Mouse (Mus musculus) fibroblast of lung, adult 2 months (primary cell): ENCODE measurements at regions not wholly inside any gene's neighbourhood (a gene's known extent, or its start where the extent isn't known, plus 50 kb on each side); places are given as distances from the start of the nearest gene placed in this dataset.
"Not testable (repeated sequence)": the region's sequence is repeated elsewhere in the genome, so short reads cannot be mapped to it uniquely, and the experiment has no call there.

ENCODE experiments used
- DNase-seq: peaks from one replicate; pipeline ENCODE4 v3.0.0-alpha.2; 2011; ENCODE audit warnings: low read depth

DNA sequence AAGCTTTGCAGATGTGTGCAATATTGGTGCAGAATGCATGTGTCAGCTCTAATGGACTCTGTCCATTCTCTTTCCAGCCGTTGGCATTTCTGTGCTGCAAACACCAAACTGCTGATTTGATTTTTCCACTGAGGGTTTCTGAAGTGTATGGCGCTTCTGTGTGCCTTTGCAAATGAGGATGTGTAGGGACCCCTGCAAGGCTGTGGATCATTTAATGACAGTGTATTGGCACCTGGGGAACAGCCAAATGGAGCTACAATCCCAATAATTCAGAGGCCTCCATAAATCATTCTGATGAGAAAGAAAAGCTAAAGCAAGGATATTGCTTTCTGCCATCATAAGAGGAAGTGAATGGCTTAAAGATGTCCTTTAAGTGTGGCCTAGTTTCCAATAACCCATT is 305.9 kb upstream of the Pkdcc start:
- DNase-seq: no peak

GRCm38 (mm10) chr17:82922986-82923385 is 292.1 kb upstream of the Pkdcc start:
- DNase-seq: not testable (repeated sequence)

DNA sequence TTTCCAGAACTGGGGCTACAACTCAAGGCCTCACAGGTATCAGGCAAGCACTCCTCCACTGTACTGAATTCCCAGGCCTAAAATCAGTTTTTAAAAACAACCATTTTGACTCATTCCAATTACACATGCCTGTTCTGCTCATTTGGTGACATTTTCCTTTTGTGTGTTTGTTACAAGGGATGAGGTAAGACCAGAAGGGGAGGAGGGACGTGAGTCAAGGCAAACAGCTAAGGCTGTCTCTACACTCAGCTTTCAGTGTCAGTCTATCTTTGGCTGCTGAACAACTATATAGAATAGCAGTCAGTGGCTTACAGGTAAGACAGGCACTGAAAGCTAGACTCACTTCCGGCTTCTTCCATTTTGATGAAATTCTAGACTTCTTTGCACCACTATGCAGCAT is 289.3 kb upstream of the Pkdcc start:
- no peak for DNase-seq

- DNase-seq: no peak
Measured at GRCm38 (mm10) chr17:82927681-82928080, 287.4 kb upstream of the Pkdcc start.

DNA sequence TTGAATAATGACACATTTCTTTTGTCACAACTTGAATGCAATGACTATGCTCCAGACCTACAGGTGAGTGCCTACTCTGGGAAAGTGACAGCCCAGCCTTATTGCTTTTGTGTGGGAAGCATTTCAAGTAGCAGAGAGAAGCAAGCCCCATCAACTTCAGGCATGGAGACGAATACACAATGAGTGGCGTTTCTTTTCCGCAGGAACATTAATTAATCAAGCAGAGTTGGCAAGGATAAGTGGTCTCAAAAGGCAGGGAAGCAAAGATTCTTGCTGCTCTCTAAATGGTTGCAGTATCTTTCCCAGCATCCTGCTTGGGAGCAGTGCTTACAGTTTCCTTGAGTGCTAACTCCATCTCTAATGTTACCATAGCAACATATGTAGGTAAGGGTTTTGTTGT is 285.6 kb upstream of the Pkdcc start:
- DNase-seq: no peak

DNA sequence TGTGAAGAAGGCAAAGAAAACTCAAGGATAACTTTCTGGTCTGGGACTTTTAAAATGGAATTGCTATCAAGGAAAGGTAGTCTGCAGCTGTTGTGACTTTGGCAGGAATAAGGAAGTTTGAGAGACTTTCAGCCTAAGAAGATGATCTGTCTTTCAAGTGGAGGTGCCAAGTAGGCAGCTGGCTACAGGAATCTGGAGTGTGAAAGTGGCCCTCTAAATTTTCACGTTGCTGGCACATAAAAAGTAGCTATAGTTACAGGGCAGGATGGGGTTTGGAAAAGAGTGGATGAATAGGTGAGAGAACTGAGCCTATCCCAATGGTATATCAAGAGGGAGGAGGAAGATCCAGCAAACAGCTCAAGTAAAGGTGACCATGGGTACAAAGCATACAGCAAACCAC is 284.4 kb upstream of the Pkdcc start:
- no peak for DNase-seq

DNA sequence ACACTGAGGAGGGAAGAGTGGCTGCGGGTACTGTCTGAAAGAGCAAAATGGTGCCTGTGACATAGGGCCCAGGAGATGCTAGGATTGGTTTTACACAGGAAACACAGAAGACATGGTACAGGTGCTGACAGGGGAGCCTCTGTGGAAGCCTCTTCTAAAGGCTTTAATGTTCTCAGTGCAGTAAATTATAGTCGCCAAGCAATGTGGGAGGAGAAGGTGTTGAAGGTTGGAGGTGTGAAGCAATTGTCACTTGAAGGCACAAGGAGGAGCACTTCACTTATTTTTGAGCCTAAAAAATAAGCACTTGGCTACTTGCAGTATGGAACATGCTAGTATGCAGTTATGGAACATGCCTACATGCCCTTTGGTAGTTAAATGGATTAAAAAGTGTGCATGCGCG is 283.6 kb upstream of the Pkdcc start:
- no peak for DNase-seq

- DNase-seq: no peak
Measured at GRCm38 (mm10) chr17:82936836-82937235, 278.3 kb upstream of the Pkdcc start.

DNA sequence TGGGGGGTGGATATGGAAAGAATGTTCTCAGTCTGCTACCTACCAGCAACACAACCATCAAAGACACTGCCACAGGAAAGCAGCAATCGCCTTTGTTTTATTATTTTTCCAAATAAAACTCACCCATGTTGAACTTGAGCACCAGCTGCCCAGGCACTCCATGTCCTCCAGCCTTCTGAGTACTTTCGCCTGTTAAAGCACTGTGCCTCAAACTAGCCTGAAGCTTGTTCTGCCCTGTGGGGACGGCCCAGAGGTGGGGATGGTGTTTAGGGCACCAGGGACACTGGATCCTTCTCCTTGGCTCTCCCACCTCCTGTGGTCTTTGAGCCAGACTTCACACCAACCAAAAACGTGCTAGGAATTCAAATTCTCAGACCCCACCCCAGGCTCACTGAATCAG is 269.0 kb upstream of the Pkdcc start:
- DNase-seq: no peak

DNA sequence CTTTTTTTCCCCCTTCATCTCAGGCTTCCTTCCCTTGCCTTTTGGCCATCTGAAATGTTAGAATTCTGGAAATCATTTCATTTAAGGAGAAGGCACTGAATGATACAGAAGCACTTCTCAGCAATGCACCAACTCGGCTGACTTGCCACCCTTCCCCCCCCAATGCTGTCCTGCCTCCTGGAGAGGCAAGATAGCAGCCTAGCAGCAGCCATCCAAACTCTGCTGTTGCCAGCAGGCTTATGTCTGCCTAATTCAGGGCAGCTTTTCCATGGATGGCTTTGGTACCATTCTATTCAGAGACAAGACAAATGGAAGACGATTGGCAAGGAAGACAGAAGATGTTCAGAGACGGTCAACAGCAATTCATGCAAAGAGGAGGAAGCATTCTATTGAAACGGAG is 265.3 kb upstream of the Pkdcc start:
- DNase-seq: no peak

DNA sequence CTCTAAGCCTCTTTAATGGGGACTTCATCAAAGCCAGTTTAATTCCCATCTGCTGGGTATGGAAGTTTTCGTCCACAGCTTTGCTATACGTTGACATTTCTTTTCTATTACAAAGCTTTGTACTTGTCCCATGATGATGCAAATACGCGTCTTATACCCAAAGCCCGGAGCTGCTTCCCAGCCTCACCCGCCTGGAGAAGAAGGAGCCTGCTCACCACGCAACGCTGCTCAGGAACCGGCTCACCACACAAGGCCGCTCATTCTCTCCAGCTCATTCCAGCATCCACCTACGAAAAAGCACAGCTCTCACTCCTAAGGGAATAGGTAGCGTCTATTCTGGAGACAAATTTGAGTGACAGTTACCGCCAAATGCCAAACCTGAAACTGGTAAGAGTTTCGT is 264.8 kb upstream of the Pkdcc start:
- no peak for DNase-seq

GRCm38 (mm10) chr17:82957409-82957808 is 257.7 kb upstream of the Pkdcc start:
- peak; percentile 36 for DNase-seq

DNA sequence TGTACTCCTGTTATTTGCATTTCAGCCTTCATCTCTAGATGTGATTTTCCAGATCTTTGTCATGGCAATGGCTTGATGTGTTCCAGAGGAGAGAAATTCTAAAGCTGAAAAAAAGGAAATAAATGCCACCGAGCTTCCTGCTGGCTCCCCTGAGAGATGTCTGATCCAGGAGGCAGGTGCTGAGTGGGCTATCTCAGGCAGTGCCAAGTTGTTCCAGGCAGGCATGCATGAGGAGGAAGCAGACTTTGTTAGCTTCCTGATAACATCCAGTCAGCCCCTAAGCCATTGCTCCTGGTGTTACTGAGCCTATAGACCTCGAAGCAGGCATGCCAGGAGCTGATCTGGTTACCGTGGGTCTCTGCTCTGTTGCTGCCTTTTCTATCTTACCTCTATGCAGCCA is 251.7 kb upstream of the Pkdcc start:
- no peak for DNase-seq

DNA sequence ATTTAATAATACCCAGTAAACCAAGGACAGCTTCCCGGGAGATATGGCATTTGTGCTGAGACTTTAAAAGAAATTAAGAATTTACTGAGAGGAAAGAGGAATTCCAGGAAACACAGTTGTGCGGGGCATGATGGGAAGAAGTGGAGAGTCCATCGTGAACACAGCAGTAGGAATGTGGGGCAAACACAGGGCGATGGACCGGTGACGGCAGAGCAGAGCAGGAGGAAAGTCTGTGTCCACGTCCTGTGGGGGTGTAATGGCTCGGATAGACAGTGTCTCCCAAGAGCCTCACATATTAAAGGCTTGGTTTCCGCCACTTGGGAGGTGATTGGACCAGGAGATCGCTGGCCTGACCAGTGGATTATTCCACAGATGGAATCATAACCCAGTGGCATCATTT is 215.4 kb upstream of the Pkdcc start:
- DNase-seq: no peak

DNA sequence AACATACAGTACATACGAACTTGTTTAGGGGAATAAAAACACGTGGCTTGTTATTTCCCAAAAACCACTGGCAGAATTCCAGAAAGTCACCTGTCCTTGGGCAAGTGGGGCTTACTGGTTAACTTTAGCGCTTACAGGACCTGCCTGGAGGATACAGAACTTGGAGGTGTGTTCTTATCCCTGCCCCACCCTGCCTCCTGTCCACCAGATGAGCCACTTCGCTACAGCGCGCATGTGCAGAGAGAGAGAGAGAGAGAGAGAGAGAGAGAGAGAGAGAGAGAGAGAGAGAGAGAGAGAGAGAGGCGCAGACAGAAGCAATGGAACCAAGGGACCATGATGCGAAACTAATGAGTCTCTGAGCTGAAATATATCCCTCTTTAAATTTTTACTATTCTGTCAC is 214.7 kb upstream of the Pkdcc start:
- no peak for DNase-seq

GRCm38 (mm10) chr17:83001567-83001966 is 213.5 kb upstream of the Pkdcc start:
- no peak for DNase-seq

DNA sequence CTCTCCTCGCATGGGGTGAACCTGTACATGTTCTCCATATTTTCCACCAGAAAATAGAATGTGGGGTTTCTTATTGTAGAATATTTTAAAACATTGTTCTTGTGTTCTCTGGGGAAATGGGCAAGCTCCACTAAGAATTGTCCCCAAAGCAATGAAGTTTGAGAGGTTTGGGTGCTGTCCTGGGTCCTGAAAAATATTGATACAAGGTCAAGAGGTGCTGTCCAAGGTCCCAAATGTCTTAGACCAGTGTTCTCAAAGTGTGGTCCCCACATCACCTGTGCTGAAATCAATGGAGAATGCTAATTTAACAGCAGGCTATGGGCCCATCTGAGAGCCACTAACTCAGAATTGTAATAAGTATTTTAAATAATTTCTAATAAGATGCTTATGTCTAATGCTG is 204.2 kb upstream of the Pkdcc start:
- DNase-seq: no peak

DNA sequence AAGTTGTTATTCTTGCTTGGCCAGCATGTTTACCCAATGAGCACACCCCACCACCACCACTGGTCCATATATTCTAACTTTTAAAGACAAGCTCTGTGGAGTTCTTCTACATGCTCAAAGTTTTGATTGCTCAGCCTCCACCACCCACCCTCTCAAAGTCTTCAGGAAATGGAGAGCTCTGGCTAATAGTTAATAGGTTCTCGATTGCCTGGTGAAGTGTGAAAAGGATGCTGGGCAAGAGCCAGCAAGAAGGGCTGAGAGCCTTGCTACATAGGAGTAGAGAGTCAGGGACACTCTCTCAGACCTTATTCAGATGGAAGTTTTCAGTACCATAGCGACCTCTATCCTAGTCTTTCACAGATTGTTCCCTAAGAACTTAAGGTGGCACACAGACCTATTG is 199.4 kb upstream of the Pkdcc start:
- no peak for DNase-seq

- DNase-seq: no peak
Measured at GRCm38 (mm10) chr17:83016936-83017335, 198.2 kb upstream of the Pkdcc start.

DNA sequence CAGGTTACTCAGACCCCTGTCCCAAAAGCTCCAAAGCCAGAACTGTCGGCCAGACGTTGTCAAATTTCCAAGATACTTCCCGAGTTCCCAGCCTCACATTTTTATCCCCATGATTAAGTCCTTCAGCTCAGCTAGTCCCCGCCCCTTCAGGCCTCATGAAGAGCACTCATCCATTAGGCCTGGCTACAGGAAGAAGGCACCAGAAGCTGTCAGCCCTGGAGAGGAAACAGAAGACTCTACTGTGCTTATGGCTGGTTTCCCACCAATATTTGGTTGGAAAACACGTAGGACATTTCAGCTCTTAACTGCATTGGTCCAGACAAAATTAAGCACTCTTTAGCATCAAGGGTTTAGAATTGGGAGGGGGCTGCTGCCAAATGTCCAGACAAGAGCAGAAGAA is 195.8 kb upstream of the Pkdcc start:
- no peak for DNase-seq

- peak; percentile 43 for DNase-seq
Measured at GRCm38 (mm10) chr17:83020576-83020975, 194.5 kb upstream of the Pkdcc start.

DNA sequence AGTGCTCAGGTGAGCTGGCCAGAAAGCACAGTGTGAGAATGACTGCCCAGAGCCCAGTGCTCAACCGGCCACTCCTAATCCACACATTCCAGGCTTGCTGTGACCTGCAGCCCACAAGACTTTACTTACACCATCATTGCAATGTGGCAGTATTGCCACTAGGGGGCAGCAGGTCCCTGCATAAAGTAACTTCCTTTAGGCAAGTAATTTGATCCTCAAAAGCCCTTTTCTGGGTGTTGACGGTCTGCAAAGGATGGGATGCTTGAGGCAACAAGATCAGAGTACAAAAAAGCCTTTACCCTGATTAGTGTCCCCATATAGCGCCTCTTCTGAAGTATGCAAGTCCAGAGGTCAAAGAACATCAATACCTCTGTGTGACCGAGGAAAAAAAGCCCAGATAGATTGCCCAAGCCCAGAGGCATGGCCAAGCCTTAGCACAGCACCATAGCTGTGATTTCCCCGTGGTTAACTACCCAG is 189.7 kb upstream of the Pkdcc start:
- peak; percentile 44 for DNase-seq

- DNase-seq: no peak
Measured at GRCm38 (mm10) chr17:83034914-83035573, 180.0 kb upstream of the Pkdcc start.

GRCm38 (mm10) chr17:83035574-83035918 is 179.5 kb upstream of the Pkdcc start:
- DNase-seq: no peak

- no peak for DNase-seq
Measured at GRCm38 (mm10) chr17:83039563-83039962, 175.5 kb upstream of the Pkdcc start.
